Mouse (Mus musculus) spleen, adult 2 months (tissue): Measurements from ENCODE around the gene Tmem200c.

Experiments
- CTCF ChIP-seq: fragments of 200-500 bp; IDR thresholded peaks from 2 replicates; pipeline ENCODE4 v1.5.1; 2011; ENCODE audit warnings: mild to moderate bottlenecking, inconsistent platforms; ENCODE audit not compliant: insufficient read depth, insufficient read length, insufficient replicate concordance; ENCODE audit errors: extremely low read depth
- POLR2A ChIP-seq: fragments of 200-500 bp; IDR thresholded peaks from 2 replicates; pipeline ENCODE4 v1.6.1; 2011; ENCODE audit warnings: low read depth, low read length, inconsistent platforms

GRCm38 (mm10) chr17:68883474-68884083 is 57.2 kb downstream of the Tmem200c start:
- TF ChIP-seq CTCF (no peak), POLR2A (no peak)
